Mouse (Mus musculus): ENCODE results near the gene Acvr1c. TPM values are rescaled to one million over a fixed set of nuclear protein-coding genes. Genes with fewer than 3 reads are reported as not detected.

Gene Acvr1c
- polyA plus RNA-seq, 1 experiment = 25.4 TPM

DNA sequence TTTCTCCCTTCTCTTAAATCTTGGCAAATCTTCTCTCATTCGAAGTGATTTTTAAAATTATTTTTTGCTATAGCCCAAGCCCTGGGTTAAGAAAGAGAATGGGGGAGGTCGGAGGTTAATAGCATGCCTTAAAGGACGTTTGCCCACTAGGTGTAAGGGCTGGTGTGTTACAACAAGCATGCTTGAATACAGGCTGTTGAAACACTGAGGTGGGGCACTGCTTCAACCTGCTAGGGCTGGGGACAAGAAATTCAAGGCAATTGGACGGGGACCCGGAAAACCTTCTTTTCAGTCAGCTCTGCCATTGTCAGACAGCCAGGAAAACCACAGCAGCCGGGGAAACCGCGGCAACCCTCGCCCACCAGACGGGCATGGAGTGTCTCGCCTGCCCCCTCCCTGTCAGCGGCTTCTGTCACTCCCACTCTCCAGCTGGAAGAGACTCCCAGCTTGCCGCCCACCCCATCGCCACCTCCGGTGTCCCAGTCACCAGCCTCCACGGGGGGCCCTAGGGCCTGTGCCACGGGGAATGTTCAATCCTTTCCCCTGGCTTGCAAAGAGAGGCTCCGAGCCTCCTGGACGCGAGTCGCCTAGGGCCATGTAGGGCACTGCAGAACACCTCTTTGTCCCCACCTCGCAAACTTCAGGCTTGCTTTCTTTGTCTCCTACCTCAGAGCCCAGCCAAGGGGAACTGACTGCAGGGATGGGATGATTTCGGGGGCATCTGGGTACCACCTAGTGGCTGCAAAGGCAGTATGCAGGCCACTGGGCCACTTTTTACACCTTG lies 33.4 kb downstream of the Acvr1c start:
- H3K4me3 ChIP-seq (ENCODE audit: insufficient read depth, low read depth, low read length) = peak overlapping the region; percentile 9; the same call in 1 of the 2 replicates
- peak overlapping the region; percentile 83 for H3K27ac ChIP-seq (replicated peaks; ENCODE audit: low read depth, low read length)
- no peaks in the 10 kb centered on the region; the same call in 1 of the 2 replicates for H3K4me1 ChIP-seq (ENCODE audit: control insufficient read depth, insufficient read depth, insufficient read length, low read length)

DNA sequence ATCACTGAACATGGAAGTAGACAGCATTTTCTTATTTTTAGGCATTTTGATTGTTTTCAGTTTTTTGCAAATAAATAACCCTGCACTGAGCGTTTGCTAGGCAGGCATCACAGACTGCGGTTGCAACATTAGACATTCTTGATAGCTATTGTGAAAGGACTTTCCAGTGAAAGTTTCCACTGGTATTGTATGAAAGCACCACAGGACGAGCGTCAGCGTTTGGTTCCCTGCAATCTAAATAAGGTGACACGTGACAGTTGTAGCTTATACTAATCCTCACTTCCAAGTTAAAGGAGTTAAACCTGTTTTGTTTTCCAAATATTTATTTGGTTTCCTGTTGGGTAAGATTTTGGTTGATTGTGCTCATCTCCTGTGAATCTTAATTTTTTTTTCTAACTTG lies 34.4 kb downstream of the Acvr1c start:
- H3K4me1 ChIP-seq (ENCODE audit: control insufficient read depth, insufficient read depth, insufficient read length, low read length) = no peaks in the 10 kb centered on the region; the same call in 1 of the 2 replicates
- peak overlapping the region; percentile 90 for H3K27ac ChIP-seq (replicated peaks; ENCODE audit: low read depth, low read length)
- H3K4me3 ChIP-seq (ENCODE audit: insufficient read depth, low read depth, low read length) = no peak overlapping the region

DNA sequence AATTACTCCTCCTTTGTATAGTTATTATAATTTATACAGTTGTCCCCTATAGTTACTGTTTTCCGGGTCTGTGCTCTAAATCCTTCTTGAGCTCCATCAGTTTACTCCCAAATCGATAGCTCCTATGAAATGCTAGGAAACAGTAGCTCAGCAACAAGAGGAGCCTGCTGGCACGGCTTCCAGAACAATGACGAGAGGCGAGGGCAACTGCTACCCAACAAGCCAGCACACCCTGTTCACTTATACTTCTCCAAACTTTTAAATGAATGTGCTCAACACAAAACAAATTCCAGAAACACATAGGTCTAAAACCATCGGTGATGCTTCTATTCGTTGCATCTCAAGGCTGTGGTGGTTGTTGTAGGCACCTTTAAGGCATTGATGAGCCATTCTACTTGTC lies 41.5 kb downstream of the Acvr1c start:
- H3K27ac ChIP-seq (replicated peaks; ENCODE audit: low read depth, low read length) = no peak overlapping the region
- no peak overlapping the region for H3K4me3 ChIP-seq (ENCODE audit: insufficient read depth, low read depth, low read length)
- H3K4me1 ChIP-seq (ENCODE audit: control insufficient read depth, insufficient read depth, insufficient read length, low read length) = no peaks in the 10 kb centered on the region

DNA sequence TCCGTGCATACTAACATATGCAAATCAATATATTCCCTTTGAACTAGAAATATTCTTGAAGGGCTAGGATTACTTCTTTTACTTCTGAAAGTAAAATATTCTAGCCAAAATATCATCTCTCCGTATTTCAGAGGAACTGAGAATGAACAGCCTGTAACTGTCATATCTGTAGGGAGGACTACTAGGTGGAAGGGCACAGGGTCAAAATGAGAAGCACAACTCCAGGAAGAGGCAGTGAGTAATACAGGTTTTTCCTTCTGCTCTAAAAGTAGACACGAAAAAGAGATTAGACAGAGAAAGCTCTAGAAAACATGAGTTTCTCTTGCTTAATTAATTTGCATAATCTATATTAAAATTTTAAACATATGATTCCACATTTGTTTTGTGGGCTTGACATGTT lies 48.0 kb downstream of the Acvr1c start:
- Histone ChIP-seq H3K4me1 (ENCODE audit: control insufficient read depth, insufficient read depth, insufficient read length, low read length) (no peaks in the 10 kb centered on the region; the same call in 1 of the 2 replicates), H3K4me3 (ENCODE audit: insufficient read depth, low read depth, low read length) (no peak overlapping the region)

DNA sequence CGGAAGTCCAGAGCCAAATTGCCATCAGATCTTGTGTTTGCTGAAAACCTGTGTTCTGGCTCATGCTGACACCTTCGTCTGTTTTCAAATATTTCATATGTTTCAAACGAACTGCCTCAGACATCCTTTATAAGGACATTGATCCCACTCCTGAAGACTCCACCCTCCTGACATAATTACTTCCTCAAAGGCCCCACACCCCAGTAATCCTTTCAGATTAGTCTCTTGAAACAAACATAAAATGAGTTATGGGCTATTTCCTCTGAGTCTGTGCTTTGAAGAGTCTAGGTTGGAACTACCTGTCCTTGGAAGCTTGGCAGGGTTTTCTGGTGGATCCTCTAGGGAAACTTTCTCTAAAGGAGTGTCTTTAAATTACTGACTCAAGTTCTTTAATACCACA lies 53.2 kb downstream of the Acvr1c start:
- Histone ChIP-seq H3K4me3 (ENCODE audit: insufficient read depth, low read depth, low read length) (no peak overlapping the region), H3K27ac (replicated peaks; ENCODE audit: low read depth, low read length) (no peak overlapping the region), H3K4me1 (ENCODE audit: control insufficient read depth, insufficient read depth, insufficient read length, low read length) (no peaks in the 10 kb centered on the region; the same call in 1 of the 2 replicates)

More for the DNA sequence above, 48.0 kb downstream of the Acvr1c start:
- H3K27ac ChIP-seq (replicated peaks; ENCODE audit: low read depth, low read length) = no peak overlapping the region

DNA sequence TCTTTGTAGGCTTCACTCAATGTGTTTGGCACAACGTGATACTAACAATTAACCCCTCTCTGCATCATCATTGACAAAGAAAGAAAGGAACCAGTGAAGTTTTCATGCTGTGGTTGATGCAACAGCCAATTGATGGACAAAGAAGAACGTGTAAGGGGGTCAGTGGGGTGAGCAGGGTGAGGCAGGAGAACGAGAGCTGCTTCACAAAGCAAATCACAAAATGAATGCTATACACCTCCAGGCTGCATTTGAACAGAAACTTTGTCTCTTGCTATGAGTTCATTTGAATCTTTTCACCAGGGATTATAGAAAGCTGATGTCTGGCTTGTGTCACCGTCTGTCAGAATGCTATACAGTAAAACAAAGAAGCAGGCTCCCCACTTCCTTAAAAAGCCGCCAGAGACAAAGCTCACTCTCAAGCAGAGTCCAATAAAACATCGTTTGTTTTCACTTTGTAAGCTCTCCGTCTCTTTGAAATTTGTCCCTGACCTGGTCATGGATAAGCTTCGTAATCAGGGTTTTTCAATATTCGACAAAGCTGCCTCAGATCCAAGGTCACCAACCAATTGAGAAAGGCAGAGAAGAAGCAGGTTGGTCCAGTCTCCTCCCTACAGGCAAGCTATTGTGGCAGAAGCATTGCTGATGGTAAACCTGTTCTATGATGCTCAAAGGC lies 67.8 kb downstream of the Acvr1c start:
- H3K4me1 ChIP-seq (ENCODE audit: control insufficient read depth, insufficient read depth, insufficient read length, low read length) = no peaks in the 10 kb centered on the region
- H3K4me3 ChIP-seq (ENCODE audit: insufficient read depth, low read depth, low read length) = no peak overlapping the region
- no peak overlapping the region for H3K27ac ChIP-seq (replicated peaks; ENCODE audit: low read depth, low read length)

DNA sequence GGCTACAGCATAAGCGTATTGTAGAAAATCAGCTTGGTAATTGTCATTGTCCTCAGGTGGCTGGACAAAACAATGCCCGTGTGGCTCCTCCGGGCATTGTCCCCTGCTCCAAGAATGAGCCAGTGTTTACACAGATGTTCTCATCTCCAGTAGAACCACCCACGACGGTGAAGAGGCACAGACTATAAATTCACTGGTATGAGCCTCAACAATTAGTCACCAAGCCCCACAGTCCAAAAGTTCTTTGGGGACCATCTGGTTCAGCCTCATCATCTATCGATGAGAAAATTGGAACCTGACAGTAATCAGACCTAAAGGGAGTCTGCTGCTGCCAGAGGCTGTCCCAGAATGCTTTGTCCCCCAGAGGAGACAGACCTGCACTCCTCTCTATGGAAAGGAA lies 68.4 kb downstream of the Acvr1c start:
- Histone ChIP-seq H3K4me3 (ENCODE audit: insufficient read depth, low read depth, low read length) (no peak overlapping the region), H3K27ac (replicated peaks; ENCODE audit: low read depth, low read length) (no peak overlapping the region), H3K4me1 (ENCODE audit: control insufficient read depth, insufficient read depth, insufficient read length, low read length) (no peaks in the 10 kb centered on the region)

DNA sequence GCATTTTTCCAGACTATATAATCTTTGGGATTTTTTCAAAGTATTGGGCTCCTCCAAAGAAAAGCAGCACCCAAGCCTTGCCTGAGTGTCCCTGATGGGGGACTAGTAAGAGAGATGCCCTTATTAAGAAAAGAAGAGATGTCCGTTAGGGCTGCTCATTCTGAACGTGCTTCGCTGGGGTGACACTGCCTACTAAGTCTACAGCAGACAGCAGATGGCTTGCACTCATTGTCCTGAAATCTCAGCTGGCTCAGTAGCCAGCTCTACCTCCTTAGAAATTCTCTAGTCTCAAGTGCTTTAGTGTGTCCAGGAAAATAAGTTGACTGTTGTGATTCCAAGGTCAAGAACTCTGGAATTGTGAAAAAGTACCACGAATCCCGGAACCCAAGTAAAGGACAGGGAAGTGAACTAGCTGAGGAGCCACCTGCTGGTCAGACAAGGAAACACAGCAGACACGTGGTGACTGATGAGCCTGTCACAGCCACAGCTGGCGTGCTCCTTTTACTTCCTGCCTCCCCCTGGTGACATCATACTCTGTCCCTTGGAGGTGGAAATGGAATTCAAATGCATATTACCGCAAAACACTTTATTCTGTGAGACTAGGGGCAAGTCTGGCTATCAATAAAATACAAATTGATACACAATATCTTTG lies 75.3 kb downstream of the Acvr1c start:
- no peak overlapping the region for H3K4me3 ChIP-seq (ENCODE audit: insufficient read depth, low read depth, low read length)
- no peak overlapping the region for H3K27ac ChIP-seq (replicated peaks; ENCODE audit: low read depth, low read length)
- no peaks in the 10 kb centered on the region for H3K4me1 ChIP-seq (ENCODE audit: control insufficient read depth, insufficient read depth, insufficient read length, low read length)

DNA sequence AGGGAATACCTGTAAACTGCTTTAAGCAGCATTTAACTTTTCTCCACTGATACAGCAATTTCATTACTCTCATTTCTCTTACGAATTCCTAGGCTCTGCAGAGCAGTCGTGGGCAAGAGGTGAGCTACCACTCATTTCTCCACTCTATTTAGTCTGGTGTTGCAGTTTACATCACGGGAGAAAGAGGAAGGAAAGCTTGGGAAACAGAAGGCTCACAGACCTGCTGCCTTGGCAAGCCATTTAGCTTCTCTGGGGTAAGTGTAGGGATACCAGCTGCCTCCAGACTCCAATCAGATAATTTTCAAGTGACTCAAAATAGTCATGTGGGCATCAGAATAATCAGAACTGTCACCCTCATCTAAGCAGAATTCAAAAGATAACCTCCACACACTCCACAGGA lies 76.6 kb downstream of the Acvr1c start:
- H3K27ac ChIP-seq (replicated peaks; ENCODE audit: low read depth, low read length) = no peak overlapping the region
- H3K4me3 ChIP-seq (ENCODE audit: insufficient read depth, low read depth, low read length) = no peak overlapping the region
- no peaks in the 10 kb centered on the region for H3K4me1 ChIP-seq (ENCODE audit: control insufficient read depth, insufficient read depth, insufficient read length, low read length)

DNA sequence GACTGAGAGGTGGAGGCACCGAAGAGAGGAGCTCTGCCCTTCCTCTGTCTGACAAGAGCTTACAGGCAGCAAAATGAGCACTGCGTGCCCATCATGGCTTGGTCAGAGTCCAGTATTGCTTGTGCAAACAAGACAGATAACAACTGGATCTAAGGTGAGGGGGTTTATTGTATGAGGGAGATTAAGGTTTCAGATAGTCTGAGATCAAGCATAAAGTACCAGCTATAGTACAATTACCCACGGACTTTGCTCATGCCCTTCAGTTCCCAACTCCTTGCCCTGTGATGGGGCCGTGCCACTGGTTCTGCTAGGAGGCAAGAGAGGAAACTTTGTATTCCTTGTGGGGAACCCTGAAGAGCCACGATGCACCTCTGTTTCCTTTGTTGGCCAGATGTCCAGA lies 78.5 kb downstream of the Acvr1c start:
- no peak overlapping the region for H3K4me3 ChIP-seq (ENCODE audit: insufficient read depth, low read depth, low read length)
- H3K4me1 ChIP-seq (ENCODE audit: control insufficient read depth, insufficient read depth, insufficient read length, low read length) = no peaks in the 10 kb centered on the region
- H3K27ac ChIP-seq (replicated peaks; ENCODE audit: low read depth, low read length) = no peak overlapping the region

DNA sequence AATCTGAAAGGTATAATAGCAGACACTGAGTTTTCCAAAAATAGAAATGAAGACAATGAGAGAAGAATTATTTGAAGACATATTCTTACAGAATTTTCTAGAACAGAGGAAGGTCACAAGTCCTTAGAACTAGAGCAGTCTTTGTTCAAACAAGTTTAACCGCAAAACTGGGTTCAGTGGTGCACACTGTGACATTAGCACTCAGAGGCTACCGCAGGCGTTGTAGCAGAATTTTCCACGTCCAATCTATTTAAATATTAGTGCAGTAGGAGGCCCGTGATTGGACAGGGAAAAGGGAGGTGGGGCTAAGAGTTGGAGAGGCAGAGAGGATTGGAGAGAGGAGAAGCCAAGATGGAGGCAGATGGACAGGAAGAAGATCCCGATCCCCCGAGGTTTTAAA lies 81.2 kb downstream of the Acvr1c start:
- H3K4me1 ChIP-seq (ENCODE audit: control insufficient read depth, insufficient read depth, insufficient read length, low read length) = no peaks in the 10 kb centered on the region

DNA sequence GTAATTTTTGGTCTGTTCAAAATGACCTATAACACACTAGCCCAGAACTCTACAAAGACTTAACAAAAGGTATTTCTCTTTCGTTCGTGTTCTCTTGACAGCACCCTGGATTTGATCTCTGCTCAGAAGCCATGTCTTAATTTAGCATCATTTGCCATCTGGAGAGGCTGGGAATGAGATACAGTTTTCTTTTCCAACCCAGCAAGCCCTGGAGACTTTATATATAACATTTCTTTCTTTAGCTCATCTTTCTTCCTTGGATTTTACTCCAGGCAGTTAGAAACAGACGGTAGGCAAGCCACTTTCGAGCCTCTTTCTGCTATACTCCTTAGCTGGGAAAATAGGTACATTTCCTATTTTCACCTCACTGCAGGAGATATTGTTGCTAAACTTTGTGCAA lies 117.1 kb downstream of the Acvr1c start:
- Histone ChIP-seq H3K4me1 (ENCODE audit: control insufficient read depth, insufficient read depth, insufficient read length, low read length) (no peaks in the 10 kb centered on the region), H3K27ac (replicated peaks; ENCODE audit: low read depth, low read length) (no peak overlapping the region), H3K4me3 (ENCODE audit: insufficient read depth, low read depth, low read length) (no peak overlapping the region)

More for the DNA sequence above, 81.2 kb downstream of the Acvr1c start:
- no peak overlapping the region for H3K27ac ChIP-seq (replicated peaks; ENCODE audit: low read depth, low read length)
- H3K4me3 ChIP-seq (ENCODE audit: insufficient read depth, low read depth, low read length) = no peak overlapping the region

DNA sequence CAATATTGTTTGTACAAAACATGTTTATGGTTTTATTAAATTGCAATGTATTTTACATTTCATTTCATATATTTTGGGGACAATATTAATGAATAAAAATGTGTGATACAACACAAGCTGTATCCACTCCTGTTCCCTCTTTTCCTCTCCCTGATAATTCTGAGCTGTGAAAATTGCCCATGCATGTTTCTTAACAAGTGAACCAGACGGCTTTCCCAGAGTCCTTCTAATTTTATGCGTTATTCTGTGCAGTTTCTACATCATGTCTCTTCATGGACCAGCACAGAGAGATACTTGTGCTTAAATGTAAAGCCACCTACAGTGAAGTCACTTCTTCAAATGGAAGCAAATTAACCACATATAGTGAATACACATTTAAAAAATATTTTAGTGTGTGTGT lies 120.2 kb downstream of the Acvr1c start:
- Histone ChIP-seq H3K4me3 (ENCODE audit: insufficient read depth, low read depth, low read length) (no peak overlapping the region), H3K4me1 (ENCODE audit: control insufficient read depth, insufficient read depth, insufficient read length, low read length) (no peaks in the 10 kb centered on the region), H3K27ac (replicated peaks; ENCODE audit: low read depth, low read length) (no peak overlapping the region)

All from brown adipose tissue, adult 24 weeks (tissue).